Mouse (Mus musculus) liver, embryonic 14.5 days (tissue): ENCODE data around the gene Zbtb7b.

Source experiments
- CTCF ChIP-seq: IDR thresholded peaks from 2 replicates; pipeline ENCODE4 v1.5.1; 2016; ENCODE audit warnings: antibody characterized with exemption, low read depth, control low read depth
- EP300 ChIP-seq: IDR thresholded peaks from 2 replicates; pipeline ENCODE4 v1.6.1; 2016; ENCODE audit warnings: antibody characterized with exemption, low read depth

DNA sequence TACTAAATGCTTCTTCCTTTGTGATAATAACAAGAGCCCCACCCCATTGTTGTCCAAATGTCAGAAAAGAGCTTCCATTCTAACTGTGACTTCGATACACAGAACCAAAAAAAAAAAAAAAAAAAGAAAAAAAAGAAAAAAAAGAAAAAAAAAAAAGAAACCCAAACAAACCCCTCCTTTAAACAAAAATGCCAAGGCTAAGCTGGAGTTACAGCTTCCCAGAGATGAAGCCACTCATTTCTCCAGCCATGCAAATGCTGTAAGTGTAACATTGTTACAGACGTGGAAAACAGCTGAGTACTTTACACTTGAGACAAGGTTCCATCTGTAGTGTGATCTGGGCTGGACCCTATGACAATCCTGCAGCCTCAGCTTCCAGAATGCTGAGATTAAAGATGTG, 22.6 kb upstream of the Zbtb7b start:
- no peak for TF ChIP-seq EP300
- TF ChIP-seq CTCF: no peak
